Mouse (Mus musculus): Measurements from ENCODE around the gene Rab31.

Gene Rab31

GRCm38 (mm10) chr17:65771951-65772934 lies at the start of gene Rab31:
Gene Rab31, minus strand, starts transcription at chr17:65772752.
- DNase-seq = peak in 1 of 2 experiments; percentile 16

- DNase-seq = no peak
Observed at GRCm38 (mm10) chr17:65820197-65820596, 47.6 kb upstream of the Rab31 start.

DNA sequence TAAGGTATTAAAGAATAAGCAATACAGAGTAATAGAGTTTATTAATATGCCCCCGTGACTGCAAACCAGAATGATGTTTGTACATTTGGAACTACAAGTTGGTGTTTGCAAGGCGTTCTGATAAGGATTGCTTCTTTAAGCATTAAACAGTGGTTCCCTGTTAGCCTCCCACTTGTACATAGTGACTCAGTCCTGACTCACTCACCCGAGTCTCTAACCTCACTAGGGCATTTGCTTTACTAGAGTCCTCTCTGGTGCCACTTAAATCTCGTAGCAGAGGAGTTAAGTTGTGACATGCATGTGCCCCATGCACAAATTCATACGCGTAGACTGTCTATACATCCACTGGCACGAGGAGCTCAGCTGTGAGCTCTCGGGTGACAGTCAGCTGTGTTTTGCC lies 41.2 kb upstream of the Rab31 start:
- no peak for DNase-seq

DNA sequence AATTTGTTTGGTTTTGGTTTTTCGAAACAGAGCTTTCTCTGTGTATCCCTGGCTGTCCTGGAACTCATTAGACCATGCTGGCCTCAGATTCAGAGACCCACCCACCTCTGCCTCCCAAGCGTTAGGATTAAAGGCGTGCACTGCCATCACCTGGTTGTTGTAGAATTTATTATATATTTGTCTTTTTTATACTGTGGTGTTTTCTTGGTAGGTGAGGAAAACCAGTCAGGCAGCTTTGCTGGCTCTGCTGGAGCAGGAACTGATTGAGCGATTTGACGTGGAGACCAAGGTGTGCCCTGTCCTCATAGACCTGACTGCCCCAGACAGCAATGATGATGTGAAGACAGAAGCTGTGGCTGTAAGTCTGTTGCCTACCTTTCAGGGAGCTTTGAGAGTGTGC lies 38.5 kb upstream of the Rab31 start:
- no peak for DNase-seq

DNA sequence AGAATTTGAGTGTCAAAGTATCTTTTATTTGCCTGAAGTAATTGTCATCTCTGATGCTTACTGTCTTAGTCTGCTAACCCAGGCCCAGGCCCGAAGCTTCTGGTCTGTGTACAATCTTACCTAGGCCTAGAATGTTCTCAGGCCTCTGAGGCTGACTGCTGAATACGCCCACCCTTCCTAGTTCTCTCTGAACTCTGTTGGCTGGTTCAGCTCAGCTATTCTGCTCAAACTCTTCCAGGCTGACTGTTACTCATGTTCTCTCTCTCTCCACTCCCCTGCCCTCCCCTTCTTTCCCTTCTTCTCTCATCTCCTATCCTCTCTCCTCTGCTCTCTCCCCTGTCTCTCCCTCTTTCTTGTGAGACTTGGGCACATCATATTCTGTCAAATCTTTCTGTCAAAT lies 33.9 kb upstream of the Rab31 start:
- DNase-seq = no peak

GRCm38 (mm10) chr17:65805966-65806365 lies 33.4 kb upstream of the Rab31 start:
- DNase-seq = no peak

DNA sequence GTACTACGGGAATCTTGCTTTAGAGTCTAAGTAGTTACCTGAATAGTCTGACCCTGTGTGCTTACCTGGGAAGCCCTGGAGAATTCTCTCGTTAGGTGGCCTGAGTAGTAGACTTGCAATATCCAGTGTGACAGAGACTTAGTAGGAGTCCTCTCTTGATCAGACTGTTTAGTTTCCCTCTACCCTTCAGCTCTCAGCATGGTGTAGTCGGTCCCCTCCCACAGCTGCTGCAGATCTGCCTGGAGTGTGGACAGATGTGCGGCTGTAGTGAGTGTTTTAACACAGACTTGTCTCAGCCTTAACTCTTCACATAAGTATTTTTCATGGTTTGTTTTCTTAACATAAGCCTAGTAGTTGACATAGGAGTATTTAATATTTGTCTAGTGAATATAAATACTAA lies 29.5 kb upstream of the Rab31 start:
- DNase-seq = no peak

GRCm38 (mm10) chr17:65800451-65800850 lies 27.9 kb upstream of the Rab31 start:
- no peak for DNase-seq

- DNase-seq = no peak
Observed at GRCm38 (mm10) chr17:65799353-65799752, 26.8 kb upstream of the Rab31 start.

DNA sequence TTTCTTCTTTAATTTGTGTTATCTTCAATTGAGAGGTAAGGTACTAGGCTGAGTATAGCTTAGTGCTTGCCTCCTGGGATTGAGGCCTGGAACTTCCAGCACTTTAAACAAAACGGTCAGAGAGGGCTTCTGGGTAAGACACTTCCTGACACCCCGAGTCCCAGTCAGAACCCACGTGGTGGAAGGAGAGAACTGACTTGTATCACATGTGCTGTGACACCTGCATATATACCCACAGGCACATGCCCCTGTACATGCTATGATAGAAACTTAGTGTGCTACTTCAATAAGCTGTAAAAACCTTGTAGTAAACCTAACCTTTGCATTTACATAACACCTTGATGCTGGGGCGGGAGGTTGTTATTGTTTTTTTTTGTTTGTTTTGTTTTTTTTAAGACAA lies 25.9 kb upstream of the Rab31 start:
- DNase-seq = peak in 1 of 2 experiments; percentile 25

DNA sequence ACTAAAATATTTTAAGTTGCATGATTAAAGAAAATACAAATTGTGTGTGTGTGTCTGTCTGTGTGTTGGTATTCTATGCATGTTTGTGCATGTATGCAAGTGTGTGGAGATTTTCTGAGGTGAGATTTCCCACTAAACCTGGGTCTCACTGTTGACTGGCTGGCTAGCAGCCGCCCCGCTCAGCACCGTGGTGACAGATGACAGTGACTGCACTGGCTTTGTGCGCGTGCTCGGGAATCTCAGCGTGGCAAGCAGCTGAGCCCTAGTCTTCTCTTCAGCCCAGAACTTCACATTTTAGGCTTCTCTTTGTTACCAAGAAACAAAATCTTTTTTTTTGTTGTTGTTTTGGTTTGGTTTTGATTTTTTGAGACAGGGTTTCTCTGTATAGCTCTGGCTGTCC lies 23.5 kb upstream of the Rab31 start:
- DNase-seq = no peak

DNA sequence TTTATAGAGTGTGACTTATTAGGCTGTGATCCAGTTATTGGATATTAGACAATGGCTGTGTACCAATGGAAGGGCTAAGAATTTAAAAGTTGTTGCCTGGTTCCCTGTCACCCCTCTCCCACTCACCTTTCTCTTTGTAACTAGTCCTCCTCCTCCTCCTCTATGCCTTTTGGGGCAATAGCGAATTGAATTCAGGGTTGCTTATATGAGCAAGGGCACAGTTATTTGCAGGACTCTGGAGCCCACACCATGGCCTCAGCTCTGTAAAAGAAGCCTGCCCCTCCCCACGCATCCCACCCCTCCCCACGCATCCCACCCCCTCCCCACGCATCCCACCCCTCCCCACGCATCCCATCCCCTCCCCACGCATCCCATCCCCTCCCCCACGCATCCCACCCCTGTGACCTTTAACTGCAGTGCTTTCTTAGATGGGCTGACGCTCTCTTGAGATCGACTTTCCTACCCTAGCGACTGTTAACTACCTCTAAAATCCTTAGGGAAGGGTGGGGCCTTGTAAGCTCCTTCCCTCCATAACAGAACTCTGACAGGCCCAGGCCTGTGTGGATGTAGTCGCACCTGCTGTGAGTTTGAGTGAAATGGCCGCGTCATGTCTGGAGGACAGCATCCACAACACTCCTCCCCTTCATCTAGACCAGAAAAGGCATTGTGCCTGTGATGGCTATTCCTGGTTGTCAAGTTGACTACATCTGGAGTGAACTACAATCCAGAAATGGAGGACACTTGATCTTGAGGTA lies 21.7 kb upstream of the Rab31 start:
- DNase-seq = no peak

DNA sequence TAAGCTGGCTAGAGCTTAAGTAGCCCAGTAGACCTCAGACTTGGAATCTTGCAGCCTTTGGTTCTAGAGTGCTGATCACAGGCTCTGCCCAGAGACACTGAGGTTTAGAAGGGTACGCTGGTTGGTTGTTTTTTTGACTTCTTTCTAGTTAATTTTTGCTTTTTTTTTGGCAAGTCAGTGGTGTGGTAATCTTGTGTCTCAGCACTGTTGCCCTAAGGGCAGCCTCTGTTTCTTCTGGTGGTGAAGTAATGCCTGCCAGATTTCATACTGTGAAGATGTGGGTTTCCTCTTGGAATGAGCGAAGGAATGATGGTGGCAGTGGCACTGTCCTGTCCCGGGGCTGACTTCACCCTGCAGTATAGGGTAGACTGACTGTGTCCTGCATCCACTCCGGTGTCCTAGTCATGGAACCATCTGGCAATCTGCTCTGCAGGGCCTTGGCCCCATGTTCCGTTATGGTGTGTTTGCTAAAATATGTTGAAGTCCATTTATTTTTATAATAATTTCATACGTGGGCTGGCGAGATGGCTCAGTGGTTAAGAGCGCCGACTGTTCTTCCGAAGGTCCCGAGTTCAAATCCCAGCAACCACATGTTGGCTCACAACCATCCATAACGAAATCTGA lies 20.9 kb upstream of the Rab31 start:
- no peak for DNase-seq

GRCm38 (mm10) chr17:65791161-65791560 lies 18.6 kb upstream of the Rab31 start:
- no peak for DNase-seq

DNA sequence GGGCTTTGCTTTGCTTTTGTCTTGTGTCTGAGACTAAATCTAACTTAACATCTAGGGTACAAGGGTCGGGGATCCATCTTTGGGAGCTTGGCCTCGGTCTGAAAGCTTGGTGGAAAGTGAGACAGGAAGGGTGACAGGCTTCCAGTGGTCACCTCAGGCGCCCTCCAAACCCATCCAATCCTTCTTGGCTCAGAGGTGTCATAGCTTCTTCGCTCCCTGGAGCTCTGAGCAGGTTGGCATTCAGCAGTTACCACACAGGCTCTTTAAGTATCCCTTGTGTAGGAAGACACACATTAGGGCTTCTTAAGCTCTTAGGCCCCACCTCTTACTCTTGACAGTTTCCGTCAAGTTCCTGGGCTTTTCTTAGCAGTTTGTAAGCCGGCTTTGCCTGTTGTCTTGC lies 17.0 kb upstream of the Rab31 start:
- DNase-seq = no peak

DNA sequence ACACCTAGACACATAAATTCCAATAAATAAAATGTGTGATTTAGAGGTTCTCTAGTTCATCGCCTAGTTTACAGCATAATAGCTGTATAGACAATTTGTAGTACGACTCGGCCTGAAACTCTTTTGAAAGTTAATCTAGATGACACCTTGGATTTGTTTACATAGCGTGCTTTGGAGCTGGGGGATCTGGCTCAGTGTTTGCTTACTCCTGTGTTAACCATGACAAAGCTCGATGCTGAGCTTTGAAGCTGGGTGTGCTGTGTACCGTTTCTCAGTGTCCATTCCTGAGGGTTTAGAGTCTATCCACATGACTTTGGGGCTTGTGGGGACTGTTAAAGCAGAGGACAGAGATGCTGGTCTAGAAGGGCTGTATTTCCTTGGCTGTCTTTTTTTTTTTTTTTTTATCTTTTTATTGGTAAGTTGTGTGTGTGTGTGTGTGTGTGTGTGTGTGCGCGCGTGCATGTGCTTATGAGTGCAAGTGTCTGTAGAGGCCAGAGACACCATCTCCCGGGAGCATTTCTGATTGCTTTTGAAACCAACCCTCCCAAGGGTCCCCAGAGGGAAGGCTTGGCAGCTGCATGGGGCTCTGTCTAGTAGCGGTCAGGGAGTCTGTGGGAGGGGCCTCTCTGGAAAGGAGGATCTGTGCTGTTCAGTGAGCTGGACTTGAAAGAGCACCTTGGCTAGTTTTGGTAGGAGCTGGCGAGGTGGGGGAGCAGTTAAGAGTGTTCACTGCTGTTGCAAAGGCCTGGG lies 16.2 kb upstream of the Rab31 start:
- no peak for DNase-seq

DNA sequence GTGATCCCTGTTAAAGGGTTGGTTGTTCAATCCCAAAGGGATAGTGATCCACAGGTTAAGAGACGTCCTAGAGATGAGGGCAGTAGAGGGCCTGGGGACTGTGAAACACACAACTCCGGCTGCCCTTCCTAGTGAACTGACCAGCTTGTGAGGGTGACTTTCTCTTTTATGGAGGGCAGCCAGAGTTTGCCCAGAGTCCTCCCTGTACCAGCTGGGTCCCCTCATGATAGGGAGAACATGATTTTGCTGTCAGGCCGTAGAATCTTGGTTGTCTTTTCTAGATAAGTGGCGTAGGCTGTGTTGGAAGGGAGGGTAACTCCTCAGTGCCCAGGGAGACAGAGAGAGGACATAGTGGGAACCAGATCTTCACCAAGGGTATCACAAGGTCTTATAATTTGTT lies 14.7 kb upstream of the Rab31 start:
- DNase-seq = no peak

DNA sequence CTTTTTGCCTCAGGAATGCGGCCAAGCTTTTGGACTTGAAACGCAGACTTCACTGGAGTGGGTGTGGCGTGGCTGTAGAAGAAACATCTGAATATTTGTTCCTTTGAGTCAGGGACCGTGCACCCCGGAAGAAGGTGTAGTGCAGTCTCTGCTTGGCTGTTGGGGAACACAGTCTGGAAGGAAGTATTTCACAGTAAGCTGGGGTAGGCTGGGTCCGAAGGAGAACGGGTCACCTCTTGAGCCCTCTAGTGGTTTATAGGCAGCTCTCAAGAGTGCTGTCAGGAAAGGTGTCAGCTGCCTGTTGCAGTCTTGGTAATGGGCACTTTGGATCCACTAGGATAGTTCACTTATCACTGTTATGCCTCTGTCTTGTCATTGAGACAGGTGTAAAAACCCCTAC lies 13.7 kb upstream of the Rab31 start:
- no peak for DNase-seq

- DNase-seq = no peak
Observed at GRCm38 (mm10) chr17:65785707-65786106, 13.2 kb upstream of the Rab31 start.

DNA sequence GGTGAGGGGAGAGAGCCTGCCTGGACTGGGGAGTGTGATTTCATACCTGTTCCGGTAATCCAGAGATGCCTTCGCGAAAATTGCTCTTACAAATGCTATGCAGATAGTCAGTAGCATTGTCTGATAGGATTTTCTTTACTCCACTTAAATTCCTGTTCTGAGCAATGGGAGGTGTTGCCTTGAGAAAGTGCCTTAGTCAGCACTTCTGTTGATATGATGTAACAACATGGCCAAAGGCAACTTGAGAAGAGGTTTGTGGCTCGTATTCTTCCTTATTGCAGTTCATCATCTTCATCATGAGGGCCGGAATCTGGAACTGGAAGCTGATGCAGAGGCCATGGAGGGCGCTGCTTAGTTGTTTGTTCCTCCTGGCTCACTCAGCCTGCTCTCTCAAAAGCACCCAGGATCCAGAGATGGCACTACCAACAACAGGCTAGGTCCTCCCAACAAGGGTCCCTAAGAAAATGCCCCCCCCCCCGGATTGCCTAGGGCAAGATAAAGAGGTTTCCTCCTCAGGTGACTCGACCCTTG lies 12.1 kb upstream of the Rab31 start:
- DNase-seq = no peak

DNA sequence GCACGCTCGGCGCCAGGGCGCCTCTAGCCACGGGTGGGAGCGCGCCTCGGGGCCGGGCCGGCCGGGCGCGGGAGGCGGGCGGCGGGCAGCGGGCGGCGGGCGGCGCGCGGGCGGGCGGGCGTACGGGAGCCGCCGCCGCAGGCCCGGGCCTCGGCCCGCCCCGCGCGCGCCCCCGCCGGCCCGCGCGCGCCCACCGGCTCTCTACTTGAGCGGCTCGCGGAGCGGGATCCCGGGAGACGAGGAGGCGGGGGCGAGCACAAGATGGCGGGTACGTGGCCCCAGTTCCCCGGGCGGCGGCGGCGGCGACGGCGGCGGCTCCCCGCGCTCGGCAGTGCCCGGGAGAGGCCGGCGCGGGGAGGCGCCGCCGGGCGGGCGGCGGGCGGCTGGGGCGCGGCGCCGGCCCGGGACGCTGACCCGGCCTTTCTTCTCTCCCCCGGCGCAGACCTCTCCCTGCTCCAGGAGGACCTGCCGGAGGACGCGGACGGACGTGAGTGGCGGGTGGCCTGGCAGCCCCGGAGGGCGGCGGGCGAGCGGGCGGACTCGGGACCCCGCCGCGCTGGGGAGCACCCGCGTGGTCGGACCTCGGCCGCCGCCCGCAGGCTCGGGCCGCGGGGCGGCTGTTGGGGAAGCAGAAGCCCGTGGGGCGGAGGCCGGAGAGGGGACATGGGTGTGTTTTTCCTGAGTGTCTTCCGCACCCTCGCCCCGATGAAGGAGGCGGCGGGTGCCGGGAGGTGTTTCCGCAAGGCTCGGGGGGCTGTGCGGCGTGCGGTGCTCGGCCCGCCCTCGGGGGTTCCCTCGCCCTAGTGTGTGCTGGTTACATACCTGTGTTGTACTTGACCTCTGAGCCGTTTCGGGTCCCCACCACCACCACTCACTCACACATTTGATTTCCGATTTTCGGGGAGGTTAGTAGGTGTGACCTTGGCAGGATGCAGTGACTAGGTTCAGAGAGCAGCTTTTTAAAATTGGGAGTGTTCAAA lies 10.9 kb upstream of the Rab31 start:
- peak; percentile 57 to 58 for DNase-seq
